Mouse (Mus musculus) brain, adult 2 months (tissue): ENCODE measurements around the gene Pask.
"Not testable (repeated sequence)": the region's sequence is repeated elsewhere in the genome, so short reads cannot be mapped to it uniquely, and the experiment has no call there.

Experiments used
- DNase-seq: peaks from one replicate; pipeline ENCODE4 v3.0.0; 2011; ENCODE audit warnings: low read depth, low spot score

Pask gene

DNA sequence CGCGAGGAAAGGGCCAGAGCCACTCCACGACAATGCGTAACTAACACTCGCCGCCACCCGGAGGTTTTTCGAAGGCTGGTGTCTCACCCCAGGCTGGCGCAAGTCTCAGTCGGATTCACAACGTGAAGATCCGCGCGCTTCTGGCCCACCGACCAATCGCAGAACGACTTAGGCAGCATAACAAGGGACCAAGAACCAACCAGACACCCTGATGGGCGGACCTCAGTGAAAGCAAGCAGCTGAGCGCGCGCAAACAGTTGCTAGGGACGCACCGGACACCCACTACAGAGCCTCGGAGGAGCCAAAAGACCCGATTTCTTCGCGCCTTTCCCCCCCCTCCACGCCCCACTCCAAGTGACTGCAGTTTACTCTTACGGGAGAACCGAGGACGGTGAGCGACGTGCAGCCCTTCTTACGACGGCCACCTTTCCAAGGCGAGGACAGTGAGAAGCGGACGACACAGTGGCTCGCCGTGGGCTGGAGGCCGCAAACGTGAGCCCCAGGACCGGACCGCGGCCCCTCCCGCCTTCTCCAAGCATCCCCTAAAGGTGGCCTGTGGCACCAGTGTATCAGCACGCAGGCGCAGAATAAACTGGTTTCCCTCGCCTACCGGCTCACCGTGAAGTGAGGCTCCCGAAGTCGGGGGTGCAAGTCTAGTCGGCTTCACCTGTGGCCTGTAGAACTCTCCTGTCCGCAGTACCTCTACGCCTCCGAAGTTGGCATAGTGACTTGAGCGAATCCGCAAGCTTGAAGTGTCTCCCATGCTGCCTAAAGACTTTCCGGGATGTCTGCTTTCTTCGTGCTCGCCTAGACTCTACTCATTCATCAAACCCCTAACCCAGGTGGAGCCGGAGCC is at the start of gene Pask, which contains the start of gene Ppp1r7:
Pask (minus strand) TSS at position 835 of the 856 bp plus-strand sequence.
Ppp1r7 (plus strand) TSS at position 207 of the 856 bp plus-strand sequence.
- peak; percentile 99 for DNase-seq

DNA sequence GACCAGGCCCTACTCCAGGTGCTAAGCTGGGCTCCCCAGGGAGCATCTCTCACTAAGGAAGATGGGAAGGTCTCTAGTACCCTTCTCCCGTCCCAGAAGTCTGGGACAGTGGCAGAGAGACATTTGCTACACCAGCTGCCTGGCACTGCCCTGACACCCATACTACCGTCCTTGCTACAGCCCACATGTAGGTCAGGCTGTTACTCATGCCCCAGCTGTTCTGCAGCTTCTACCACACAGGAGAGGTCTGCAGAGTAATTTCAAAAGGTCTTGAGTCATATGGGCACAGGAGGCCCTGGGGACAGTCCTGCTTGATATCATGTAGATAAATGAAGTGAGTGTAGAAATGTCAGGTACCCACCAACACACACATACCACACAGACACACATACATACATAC is 45.6 kb upstream of the Pask start:
- no peak for DNase-seq

DNA sequence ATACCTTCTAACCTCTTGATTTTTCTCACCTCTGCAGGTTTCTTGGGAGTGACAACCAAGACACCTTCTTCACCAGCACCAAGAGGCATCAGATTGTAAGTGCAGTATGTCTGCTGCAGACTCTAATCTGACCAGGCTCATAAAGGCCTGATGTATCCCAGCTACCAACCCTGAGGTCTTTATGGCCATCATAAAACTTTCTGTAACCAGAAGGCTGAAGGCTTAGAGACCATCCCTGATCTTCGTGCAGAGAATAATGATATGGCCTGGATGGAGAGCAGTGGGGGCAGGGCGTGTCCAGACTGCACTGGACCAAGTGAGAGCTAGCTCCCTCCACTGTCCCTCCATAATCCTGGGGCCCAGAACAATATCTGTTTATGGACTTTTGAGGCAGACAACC is 43.9 kb upstream of the Pask start:
- no peak for DNase-seq

DNA sequence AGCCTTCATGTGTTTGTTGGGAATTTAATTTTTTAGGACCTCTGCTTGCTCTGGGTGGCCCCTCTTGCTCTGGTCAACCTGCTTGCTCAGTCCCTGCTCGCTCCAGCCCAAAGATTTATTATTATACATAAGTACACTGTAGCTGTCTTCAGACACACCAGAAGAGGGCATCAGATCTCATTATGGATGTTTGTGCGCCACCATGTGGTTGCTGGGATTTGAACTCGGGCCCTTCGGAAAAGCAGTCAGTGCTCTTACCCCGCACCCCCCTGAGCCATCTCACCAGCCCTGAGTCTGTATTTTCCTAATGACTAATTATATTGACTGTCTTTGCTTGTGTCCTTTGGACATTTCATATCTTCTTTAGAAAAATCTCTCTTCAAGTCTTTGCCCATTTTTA is 35.8 kb upstream of the Pask start:
- no peak for DNase-seq

DNA sequence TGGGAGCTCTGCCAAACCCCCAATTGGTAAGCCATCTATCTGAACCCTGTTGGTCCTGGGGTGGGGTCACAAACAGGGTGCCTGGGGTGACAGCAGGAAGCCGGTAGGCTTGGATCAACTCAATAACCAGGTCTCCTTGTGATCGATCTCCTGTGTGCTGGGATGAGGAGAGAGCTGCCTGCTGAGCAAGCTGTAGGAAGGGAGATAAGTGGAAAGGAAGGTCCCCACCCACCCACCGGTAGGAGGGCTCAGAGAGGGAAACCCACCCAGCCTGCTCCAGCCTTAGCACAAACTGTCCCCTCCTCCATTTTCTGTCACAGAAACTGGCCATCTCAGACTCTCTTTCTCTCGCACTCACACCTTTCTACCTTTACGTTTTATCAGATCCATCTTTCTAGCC is 34.0 kb upstream of the Pask start:
- DNase-seq = no peak

DNA sequence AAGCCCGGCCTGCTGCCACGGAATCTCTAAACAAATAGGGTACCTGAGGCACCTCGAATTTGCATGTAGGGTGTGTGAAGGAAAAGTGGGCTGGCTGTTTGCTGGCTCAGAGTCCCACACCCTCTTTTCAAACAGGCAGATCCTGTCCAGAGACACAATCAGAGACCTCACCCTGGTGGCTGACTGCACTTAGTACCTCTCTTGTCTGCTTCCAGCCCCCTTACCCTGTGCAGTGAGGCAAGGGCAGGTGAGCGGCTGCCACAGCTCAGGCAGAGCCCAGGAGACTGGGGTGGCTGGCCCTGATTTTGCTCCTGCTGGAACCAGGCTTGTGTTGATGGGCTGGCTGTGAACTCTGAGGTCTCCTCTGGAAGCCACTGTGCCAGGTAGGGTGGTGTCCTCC is 30.4 kb upstream of the Pask start, which contains the start of gene Ano7:
Ano7 (plus strand) TSS at position 266 of the 400 bp plus-strand sequence.
- no peak for DNase-seq

DNA sequence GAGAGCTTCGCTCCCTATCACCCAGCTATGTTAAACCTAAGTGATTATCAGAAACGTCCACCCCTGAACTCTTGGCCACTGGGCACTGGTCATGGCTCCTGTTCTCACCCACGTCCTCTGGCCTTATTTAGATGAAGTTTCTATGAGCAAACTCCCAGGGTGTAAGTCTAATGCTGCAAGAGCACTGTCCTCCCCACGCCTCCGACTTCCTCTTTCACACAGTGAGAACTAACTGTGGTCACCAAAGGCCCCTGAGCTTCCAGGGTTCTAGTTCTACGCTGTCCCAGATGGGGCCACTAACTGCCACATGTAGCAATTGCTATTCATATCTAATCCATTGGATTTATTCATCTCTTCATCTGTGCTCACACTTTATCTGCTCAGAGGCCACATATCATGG is 22.4 kb upstream of the Pask start:
- DNase-seq = no peak

DNA sequence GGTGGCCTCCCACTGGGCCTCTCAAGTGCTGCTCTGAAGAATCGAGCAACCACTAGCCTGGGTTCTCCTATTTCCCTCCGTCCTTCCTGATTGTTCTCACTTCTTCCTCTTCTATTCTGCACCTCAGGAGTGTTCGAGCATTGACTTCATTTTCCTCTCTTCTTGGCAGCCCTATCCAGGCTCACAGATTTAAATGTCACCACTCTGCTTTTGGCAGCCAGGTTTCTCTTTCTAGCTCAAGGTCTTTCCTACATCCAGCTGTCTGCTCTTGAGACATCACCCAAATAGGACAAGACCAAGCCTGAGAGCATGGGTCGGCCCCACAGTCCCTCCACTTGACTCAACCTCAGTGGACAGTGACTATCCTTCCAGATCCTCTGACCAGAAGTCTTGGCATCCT is 19.4 kb upstream of the Pask start:
- peak; percentile 43 for DNase-seq

DNA sequence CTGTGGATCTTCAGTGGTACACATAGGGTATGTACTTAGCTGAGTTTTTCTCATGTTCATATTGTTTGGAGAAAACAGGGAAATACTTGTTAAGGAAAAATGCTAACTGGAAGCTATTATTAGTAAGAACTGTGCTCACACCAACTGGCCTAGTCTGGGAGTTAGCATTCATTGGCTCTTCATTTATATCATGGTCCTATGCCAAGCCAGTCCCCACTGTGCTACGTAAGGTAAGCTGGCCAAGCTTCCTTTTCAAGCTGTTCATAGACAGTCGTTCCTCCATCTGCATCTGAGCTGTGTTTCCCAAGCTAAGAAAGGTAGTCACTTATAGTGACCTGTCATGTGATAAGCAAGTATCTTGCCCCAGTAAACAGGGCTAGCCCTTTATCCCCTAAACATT is 9.4 kb upstream of the Pask start:
- peak; percentile 70 for DNase-seq

DNA sequence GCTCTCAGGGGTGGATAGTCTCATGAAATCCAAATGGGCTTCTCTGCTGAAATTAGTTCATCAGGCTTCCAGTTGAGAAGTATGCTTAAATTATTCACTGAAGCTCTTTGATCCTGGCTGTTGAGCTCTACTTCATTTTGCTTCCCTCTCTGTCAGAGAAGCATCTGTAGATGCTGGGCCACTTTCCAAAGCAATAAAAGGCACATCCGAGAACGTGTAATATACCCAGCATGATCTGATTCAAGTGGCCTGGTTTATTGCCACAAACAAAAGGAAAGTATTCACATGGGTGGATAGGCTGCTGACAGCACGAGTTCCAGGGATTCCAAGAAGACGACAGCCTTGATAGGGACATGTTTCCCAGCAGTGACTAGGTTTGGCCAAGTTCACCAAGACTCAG is 6.4 kb upstream of the Pask start:
- DNase-seq = peak; percentile 54

DNA sequence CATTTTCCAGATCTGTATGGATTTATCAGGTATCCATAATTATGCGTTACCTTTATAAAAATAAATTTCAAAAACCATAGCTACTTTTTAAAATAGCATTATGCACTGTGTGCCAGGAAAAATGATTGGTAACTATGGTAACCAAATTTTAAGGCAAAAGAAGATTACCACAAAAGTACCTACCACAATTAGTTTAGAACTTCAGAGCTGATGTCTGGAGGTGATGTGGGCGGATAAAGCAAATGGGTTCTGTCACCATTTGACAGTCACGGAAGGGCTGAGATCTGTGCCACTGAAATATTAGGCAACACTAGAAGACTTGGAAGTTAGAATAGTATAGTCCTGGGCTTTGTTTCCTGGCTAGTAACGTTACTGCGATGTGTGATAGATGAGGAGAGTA is 3.9 kb upstream of the Pask start:
- peak; percentile 65 for DNase-seq

DNA sequence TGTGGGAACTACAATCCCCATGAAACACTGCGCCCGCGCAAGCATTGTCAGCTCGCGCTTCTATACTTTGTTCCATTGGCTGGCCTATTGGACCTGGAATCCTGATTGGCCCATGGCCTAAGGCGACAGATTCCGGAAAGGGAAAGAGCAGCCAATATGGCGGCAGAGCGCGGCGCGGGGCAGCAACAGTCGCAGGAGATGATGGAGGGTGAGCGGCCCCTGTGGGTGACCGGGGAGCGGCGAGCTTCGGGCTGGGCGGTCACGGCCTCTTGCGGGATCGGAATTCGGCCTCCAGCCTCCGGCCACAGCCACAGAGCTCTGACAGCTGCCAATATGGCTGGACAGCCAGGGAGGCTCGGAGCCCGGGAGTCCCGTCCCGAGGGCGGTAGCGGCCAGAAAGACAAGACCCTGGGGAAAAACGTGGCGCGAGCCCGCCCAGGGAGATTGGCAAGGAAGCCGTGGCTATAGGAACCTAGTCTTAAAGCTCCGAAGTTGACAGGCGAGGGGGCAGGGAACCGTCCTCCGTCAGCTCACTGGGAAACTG is 294 bp upstream of the Pask start:
- DNase-seq = peak; percentile 99

DNA sequence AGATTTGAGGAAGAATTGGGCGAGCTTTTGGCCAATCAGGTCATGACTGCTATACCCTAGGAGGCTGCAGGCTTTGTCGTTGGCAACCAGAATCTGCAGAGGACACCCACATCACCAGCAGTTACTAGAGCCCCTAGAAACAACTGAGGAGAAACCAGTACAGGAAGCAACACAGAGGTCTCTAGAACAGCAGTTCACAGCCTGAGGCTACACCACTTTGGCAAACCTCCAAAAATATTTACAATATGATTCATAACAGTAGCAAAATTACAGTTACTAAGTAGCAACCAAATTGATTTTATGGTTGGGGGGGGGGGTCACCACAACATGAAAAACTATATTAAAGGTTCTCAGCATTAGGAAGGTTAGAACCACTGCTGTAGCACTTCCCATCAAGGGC is 8.7 kb downstream of the Pask start:
- no peak for DNase-seq

DNA sequence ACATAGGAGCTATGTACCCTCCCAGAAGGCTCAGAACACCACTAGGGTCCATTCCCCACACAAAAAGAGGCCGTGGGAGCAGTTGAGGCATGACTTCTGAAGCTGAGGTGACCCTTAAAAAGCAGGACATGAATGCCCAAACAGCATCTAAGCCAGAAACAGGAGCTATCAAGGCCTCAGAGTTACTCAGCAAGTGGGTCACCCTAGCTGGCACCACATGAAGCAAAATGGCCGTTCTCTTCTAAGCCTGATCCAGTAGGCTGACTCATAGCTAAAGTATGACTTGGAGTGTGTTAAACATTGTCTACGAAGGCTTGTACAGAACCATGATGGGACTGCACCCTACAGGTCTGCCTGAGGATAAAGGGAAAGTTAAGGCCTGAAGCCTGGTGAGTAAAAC is 16.8 kb downstream of the Pask start:
- DNase-seq = no peak

DNA sequence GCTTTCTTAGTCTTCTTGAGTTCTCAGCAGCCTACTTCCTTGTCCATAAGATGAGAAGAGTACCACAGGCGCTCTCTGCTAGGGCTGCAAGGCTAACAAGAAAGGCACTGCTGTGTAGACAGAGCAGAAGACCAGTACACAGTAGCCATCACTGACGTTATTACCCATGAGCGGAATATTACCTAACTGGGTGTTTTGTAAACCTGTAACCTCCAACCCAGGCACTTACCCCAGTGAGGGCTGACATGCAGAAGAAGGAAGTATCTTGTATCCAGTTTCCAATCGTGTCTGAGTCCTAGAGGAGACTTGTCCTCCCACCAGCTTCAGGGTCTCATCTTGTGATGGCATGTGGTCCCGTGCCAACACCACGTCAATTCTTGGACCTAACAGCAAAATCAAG is 19.3 kb downstream of the Pask start:
- no peak for DNase-seq

DNA sequence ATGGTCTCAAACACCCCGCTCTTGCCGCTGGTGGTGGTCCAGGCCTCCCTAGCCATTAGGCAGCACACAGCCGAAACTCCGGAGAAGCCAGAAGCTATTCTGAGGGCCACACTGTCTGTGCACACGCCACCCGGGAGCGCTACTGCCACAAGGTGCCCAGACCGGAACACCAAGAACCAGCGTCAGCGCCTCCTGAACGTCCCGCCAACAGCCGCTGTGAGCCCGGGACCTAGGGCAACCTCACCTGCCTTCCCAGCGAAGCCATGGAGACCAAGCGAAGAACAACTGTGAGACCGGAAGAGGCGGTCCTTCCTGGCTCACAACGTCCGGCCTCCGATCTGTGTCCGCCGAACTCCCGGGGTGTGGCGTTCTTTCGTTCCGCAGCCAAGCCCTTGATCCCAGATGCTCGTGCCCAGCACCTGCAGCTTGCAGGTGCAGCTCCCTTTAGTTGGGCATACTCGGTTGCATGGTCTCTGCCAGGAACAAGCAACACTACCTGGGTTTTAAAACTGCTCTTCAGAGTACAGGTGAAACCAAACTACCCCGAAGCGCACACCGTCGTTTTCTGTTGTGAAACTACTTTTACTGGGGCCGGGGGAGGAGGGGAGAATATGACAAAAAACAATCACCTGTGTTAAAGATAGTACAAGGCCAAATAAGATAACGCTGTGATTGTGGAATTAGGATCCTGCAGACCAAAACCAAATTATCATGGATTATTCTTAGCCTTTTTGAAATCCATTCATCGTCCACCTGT is 37.5 kb downstream of the Pask start, which contains the start of gene Mterf4:
Mterf4 (minus strand) TSS at position 335 of the 757 bp plus-strand sequence.
- peak; percentile 94 for DNase-seq

DNA sequence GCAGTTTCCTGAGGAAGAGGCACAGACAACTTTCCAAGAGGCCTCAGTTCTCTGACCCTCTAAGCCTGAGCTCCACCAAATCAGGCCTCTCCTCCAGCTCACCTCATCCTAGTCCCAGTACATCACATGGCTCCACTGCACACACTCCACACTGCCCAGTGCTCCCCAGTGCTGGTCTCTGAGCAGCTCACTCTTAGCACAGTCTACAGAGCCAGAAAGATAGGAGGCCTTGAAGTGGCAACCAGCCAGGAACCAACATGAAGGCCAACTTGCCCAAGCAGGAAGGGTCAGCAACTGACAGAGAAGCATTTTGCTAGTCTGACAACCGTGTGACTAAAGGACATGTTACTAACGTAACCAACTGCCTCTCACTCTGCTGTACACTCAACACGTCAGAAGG is 42.7 kb downstream of the Pask start:
- no peak for DNase-seq

DNA sequence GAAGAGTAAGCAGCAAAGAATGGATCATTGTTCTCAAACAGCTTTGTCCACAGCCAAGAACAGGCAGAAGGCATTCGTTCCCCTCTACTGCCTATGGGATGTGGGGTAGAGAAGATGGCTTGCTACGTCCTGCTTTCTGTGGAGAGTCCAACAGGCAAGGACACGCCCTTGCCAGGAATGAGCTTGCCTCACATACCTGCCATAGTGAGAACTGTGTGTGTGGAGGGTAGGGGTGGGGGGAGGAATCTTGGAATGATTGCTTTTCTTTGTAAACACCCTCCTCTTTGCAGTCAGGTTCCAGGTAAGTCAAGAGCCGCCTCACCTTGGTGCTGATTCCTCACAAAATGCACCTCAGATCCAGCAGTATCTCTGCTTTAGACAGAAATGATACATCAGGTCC is 43.5 kb downstream of the Pask start:
- DNase-seq = no peak

DNA sequence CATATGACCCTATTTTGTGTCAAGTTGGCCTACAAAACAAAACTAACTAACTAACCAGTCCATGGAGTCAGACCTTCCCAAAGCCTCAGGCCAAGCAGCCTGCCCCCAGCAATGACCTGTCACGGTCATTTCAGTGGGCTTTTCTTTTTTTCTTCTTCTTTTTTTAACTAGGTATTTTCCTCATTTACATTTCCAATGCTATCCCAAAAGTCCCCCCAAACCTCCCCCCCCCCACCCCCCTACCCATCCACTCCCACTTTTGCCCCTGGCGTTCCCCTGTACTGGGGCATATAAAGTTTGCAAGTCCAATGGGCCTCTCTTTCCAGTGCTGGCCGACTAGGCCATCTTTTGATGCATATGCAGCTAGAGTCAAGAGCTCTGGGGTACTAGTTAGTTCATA is 48.8 kb downstream of the Pask start:
- not testable (repeated sequence) for DNase-seq

DNA sequence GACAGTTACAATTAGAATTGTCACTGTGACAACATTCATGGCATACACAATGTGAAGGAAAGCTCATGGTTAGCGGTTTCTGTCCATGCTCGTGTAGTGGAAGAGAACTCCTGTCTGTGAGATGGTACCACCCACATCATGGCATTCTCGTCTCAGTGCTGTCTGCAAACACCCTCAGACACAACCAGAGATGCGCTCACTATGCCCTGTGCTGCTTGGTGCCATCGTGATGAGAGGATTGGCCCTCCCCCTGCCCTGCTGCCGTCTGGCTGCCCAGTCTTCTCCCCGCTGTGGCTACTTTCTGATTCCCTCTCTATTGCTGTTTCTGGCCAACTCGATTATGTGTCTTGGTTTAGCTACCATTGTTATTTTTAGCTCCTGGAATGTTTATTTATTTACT is 51.3 kb downstream of the Pask start:
- peak; percentile 29 for DNase-seq

DNA sequence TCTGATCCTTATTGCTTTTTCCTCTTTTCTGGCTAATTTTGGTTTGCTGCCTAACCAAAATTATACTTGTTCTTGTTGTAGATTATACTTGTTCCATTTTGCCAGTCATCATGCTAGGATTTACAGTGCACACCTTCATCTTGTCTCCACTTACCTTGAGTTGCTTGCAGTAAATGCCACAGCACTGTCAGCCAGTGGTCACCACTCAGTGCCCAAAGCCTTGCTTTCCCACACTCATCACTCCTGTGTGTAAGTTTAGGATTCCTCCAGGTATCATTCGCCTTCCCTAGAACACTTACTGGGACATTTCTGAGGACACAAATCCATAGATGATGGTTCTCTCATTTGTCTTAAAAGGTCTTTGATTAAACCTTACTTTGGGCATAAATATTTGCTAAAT is 51.7 kb downstream of the Pask start:
- no peak for DNase-seq

DNA sequence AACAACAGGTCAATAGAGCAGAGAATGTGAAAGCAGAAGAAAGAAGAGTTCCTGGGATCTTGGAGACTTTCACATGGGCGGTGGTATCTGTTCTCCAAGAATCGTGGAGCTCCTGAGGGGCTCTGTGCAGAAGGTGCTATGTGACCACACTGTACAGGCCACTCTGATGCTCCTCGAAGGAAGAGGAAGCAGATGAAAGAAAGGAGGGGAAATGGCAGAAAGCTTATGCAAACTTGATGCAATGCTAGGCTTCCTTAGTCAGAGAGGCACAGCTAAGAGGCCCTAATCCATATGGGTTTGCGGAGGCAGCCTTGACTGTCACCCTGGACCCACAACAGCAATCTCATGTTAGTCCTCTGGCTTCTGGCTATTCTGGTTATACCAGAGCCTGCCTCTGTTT is 52.3 kb downstream of the Pask start:
- no peak for DNase-seq
